Mouse (Mus musculus) testis, postnatal 14 days (tissue): ENCODE data around the gene Kcne1.

Experiments
- DNase-seq: peaks from one replicate; pipeline ENCODE4 v3.0.0; 2021; ENCODE audit warnings: low spot score

Gene Kcne1

GRCm38 (mm10) chr16:92355982-92356381, 3.3 kb downstream of the Kcne1 start:
- no peak for DNase-seq

- no peak for DNase-seq
Observed at GRCm38 (mm10) chr16:92355366-92355765, 3.9 kb downstream of the Kcne1 start.

GRCm38 (mm10) chr16:92353897-92354296, 5.4 kb downstream of the Kcne1 start:
- no peak for DNase-seq

GRCm38 (mm10) chr16:92353295-92353694, 6.0 kb downstream of the Kcne1 start:
- DNase-seq, result no peak

GRCm38 (mm10) chr16:92348941-92349340, 10.3 kb downstream of the Kcne1 start:
- DNase-seq, result peak; percentile 57

- peak; percentile 84 for DNase-seq
Observed at GRCm38 (mm10) chr16:92346297-92346916, 12.9 kb downstream of the Kcne1 start.

GRCm38 (mm10) chr16:92345177-92345576, 14.1 kb downstream of the Kcne1 start:
- peak; percentile 54 for DNase-seq

GRCm38 (mm10) chr16:92340612-92341511, 18.4 kb downstream of the Kcne1 start:
- DNase-seq, result peak; percentile 47

- peak; percentile 67 for DNase-seq
Observed at GRCm38 (mm10) chr16:92336280-92336679, 23.0 kb downstream of the Kcne1 start.

- DNase-seq, result no peak
Observed at GRCm38 (mm10) chr16:92334600-92334999, 24.7 kb downstream of the Kcne1 start.

GRCm38 (mm10) chr16:92330966-92331365, 28.3 kb downstream of the Kcne1 start:
- no peak for DNase-seq

- no peak for DNase-seq
Observed at GRCm38 (mm10) chr16:92327911-92328310, 31.4 kb downstream of the Kcne1 start.

GRCm38 (mm10) chr16:92325062-92325406, 34.2 kb downstream of the Kcne1 start:
- no peak for DNase-seq

GRCm38 (mm10) chr16:92324309-92325061, 34.8 kb downstream of the Kcne1 start:
- DNase-seq, result no peak

- DNase-seq, result no peak
Observed at GRCm38 (mm10) chr16:92321341-92321740, 37.9 kb downstream of the Kcne1 start, which contains the start of gene Fam243. Gene Fam243 (minus strand): TSS chr16:92321441.

GRCm38 (mm10) chr16:92320361-92320760, 38.9 kb downstream of the Kcne1 start:
- no peak for DNase-seq

GRCm38 (mm10) chr16:92319353-92320109, 39.7 kb downstream of the Kcne1 start:
- no peak for DNase-seq

GRCm38 (mm10) chr16:92316049-92316738, 43.1 kb downstream of the Kcne1 start:
- DNase-seq, result no peak

- no peak for DNase-seq
Observed at GRCm38 (mm10) chr16:92313953-92314741, 45.1 kb downstream of the Kcne1 start.

GRCm38 (mm10) chr16:92309126-92309525, 50.1 kb downstream of the Kcne1 start:
- DNase-seq, result no peak
